Mouse (Mus musculus) heart, adult 2 months (tissue): ENCODE measurements around the gene Cdk5r1.

ENCODE experiments used
- CTCF ChIP-seq: fragments of 200-600 bp; IDR thresholded peaks from 2 replicates; pipeline ENCODE4 v1.8.1; 2022; ENCODE audit warnings: antibody characterized with exemption, mild to moderate bottlenecking, moderate library complexity
- EP300 ChIP-seq: fragments of 200-500 bp; IDR thresholded peaks from 2 replicates; pipeline ENCODE4 v1.6.1; 2011; ENCODE audit warnings: low read depth, low read length, control low read depth; ENCODE audit not compliant: insufficient read depth
- POLR2A ChIP-seq: fragments of 200-500 bp; IDR thresholded peaks from 2 replicates; pipeline ENCODE4 v1.6.1; 2011; ENCODE audit warnings: mild to moderate bottlenecking, low read depth, low read length, control low read depth; ENCODE audit not compliant: insufficient read depth

GRCm38 (mm10) chr11:80527697-80528096, 50.9 kb downstream of the Cdk5r1 start:
- TF ChIP-seq POLR2A = no peak
- peak; percentile 54 for TF ChIP-seq CTCF
- no peak for TF ChIP-seq EP300
